ENCODE assay signal across 8 mouse cellular contexts in the genomic region with DNA sequence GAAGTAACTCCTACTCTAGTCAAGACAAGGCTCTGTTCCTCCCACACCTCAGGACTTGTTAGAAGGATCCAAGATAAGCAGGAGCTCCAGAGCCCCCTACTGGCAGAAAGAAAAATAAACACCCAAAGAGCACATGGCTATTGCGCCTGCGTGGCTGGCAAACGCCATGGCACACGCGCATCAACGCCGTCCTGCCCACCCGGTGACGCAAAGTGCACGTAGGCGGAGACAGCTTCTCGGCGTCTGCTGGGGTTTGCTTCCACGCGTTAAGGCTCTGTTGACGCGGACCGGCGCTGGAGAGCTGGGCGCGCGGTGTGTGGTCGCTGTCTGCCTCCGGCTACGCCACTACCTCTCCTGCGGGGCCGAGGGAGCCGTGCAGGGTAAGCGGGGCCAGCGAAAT. TPM values are rescaled to one million over a fixed set of nuclear protein-coding genes. Genes with fewer than 3 reads are reported as not detected.
A peak's percentile ranks its signal among the peaks of the same experiment; 100 is the strongest.
DNase-seq lines count a peak whose midpoint lies in the region; ATAC-seq and TF ChIP-seq lines count a peak whose summit lies in the region.

A gene (plus strand): TSS at position 189 of the 400 bp plus-strand sequence.

- peak within 1 kb of the TSS; percentile 84 for H3K27ac ChIP-seq in embryonic facial prominence, embryonic 14.5 days (replicated peaks; ENCODE audit: low read depth, low read length)
- H3K27ac ChIP-seq in limb, embryonic 14.5 days (replicated peaks; ENCODE audit: low read depth, low read length), result peak within 1 kb of the TSS; percentile 77
- H3K27ac ChIP-seq in midbrain, postnatal 0 days (ENCODE audit: low read depth, low read length), result peak within 1 kb of the TSS; percentile 82

- H3K4me3 ChIP-seq in embryonic facial prominence, embryonic 14.5 days (ENCODE audit: low read depth, low read length), result peak within 1 kb of the TSS; percentile 80
- peak within 1 kb of the TSS; percentile 77 for H3K4me3 ChIP-seq in limb, embryonic 14.5 days (replicated peaks; ENCODE audit: low read length)
- H3K4me3 ChIP-seq in midbrain, postnatal 0 days (ENCODE audit: low read depth, low read length), result peak within 1 kb of the TSS; percentile 71

- peaks cover 10% of the 10 kb centered on the region for H3K4me1 ChIP-seq in embryonic facial prominence, embryonic 14.5 days (ENCODE audit: control insufficient read depth, insufficient read depth, low read length)
- H3K4me1 ChIP-seq in limb, embryonic 14.5 days (ENCODE audit: control insufficient read depth, insufficient read depth, low read length), result peaks cover 8% of the 10 kb centered on the region; the same call in 1 of the 2 replicates
- H3K4me1 ChIP-seq in midbrain, postnatal 0 days (ENCODE audit: insufficient read depth, low read length), result peaks cover 3% of the 10 kb centered on the region; the same call in 1 of the 2 replicates

- no peaks in the 10 kb centered on the region for H3K27me3 ChIP-seq in embryonic facial prominence, embryonic 14.5 days (replicated peaks; ENCODE audit: control insufficient read depth, insufficient read depth, low read length)
- H3K27me3 ChIP-seq in limb, embryonic 14.5 days (ENCODE audit: control insufficient read depth, insufficient read depth, low read length), result no peaks in the 10 kb centered on the region
- H3K27me3 ChIP-seq in midbrain, postnatal 0 days (ENCODE audit: insufficient read depth, low read length), result no peaks in the 10 kb centered on the region

- peaks cover 15% of the 10 kb centered on the region; the same call in 1 of the 2 replicates for H3K36me3 ChIP-seq in embryonic facial prominence, embryonic 14.5 days (ENCODE audit: control insufficient read depth, insufficient read depth, low read length)
- H3K36me3 ChIP-seq in limb, embryonic 14.5 days (ENCODE audit: control insufficient read depth, insufficient read depth, low read length), result peaks cover 10% of the 10 kb centered on the region
- H3K36me3 ChIP-seq in midbrain, postnatal 0 days (ENCODE audit: insufficient read depth, low read length), result peaks cover 19% of the 10 kb centered on the region

- H3K9me3 ChIP-seq in embryonic facial prominence, embryonic 14.5 days (ENCODE audit: control insufficient read depth, low read length), result no peaks in the 10 kb centered on the region
- H3K9me3 ChIP-seq in limb, embryonic 14.5 days (ENCODE audit: control insufficient read depth, low read length), result no peaks in the 10 kb centered on the region
- no peaks in the 10 kb centered on the region for H3K9me3 ChIP-seq in midbrain, postnatal 0 days (ENCODE audit: low read length)

- 0% methylated on average over 14 of the region's 30 CpGs for WGBS in embryonic facial prominence, embryonic 14.5 days
- under 1% methylated on average over 30 of the region's 30 CpGs for WGBS in limb, embryonic 14.5 days
- WGBS in midbrain, postnatal 0 days, result under 1% methylated on average over 29 of the region's 30 CpGs

- H3K4me2 ChIP-seq in embryonic facial prominence, embryonic 14.5 days (ENCODE audit: low read depth, low read length), result peak within 1 kb of the TSS; percentile 96
- H3K4me2 ChIP-seq in limb, embryonic 14.5 days (replicated peaks; ENCODE audit: low read depth, low read length, severe bottlenecking), result peak within 1 kb of the TSS; percentile 93
- H3K4me2 ChIP-seq in midbrain, postnatal 0 days (ENCODE audit: low read depth, low read length, poor library complexity, severe bottlenecking), result peak within 1 kb of the TSS; percentile 86

- TF ChIP-seq POLR2A in limb, embryonic 14.5 days (IDR thresholded peaks at IDR 0.05; ENCODE audit: borderline replicate concordance, extremely low read depth, insufficient read depth, insufficient read length), result peak; percentile 45; the same call in 1 of the 2 replicates

- peak within 1 kb of the TSS; percentile 85 for H3K9ac ChIP-seq in embryonic facial prominence, embryonic 14.5 days (ENCODE audit: low read depth, low read length)
- peak within 1 kb of the TSS; percentile 76 for H3K9ac ChIP-seq in limb, embryonic 14.5 days (ENCODE audit: low read depth, low read length, severe bottlenecking)
- peak within 1 kb of the TSS; percentile 83 for H3K9ac ChIP-seq in midbrain, postnatal 0 days (replicated peaks; ENCODE audit: low read length, poor library complexity, severe bottlenecking)

- peak; percentile 95 for TF ChIP-seq CTCF in midbrain, postnatal 0 days (IDR thresholded peaks at IDR 0.05)

- DNase-seq in 3T3-L1 (ENCODE audit: low read depth, low spot score), result peak; percentile 98
- DNase-seq in adrenal gland, postnatal 4 days (ENCODE audit: low spot score in 2 of 2), result peak; percentile 66 to 84
- DNase-seq in embryonic facial prominence, embryonic 14.5 days (ENCODE audit: low spot score), result peak; percentile 98
- DNase-seq in heart, adult 8-10 months (ENCODE audit: low spot score), result peak; percentile 97
- DNase-seq in kidney, adult 9 months, result peak; percentile 98
- DNase-seq in limb, embryonic 14.5 days (ENCODE audit: low spot score), result peak; percentile 94
- peak; percentile 97 for DNase-seq in midbrain, postnatal 0 days (ENCODE audit: low spot score)
- DNase-seq in spleen, postnatal 14 days (ENCODE audit: low spot score in 2 of 2), result peak; percentile 80 to 84

- peak; percentile 98 for ATAC-seq in embryonic facial prominence, embryonic 14.5 days (ENCODE audit: low read depth)
- ATAC-seq in limb, embryonic 14.5 days (ENCODE audit: low FRiP score, low read depth), result peak; percentile 98
- ATAC-seq in midbrain, postnatal 0 days (ENCODE audit: low FRiP score), result peak; percentile 98

RNA-seq across cellular contexts. Expression of the gene that starts here (rescaled TPM):
- total RNA-seq in adrenal gland, postnatal 4 days (2021), result 10 to 100 TPM; 11.2 to 12.8 TPM
- 27.8 and 31.2 TPM in 2 replicates for polyA plus RNA-seq in embryonic facial prominence, embryonic 14.5 days (2014; fragmentation: Nextera tagmentation; extraction: Ambion mirVana)
- total RNA-seq in heart, adult 8-10 months (2022), result 10 to 100 TPM; 15.1 to 19.9 (median 17.4) TPM
- polyA plus RNA-seq in limb, embryonic 14.5 days (2012; rRNA removed), result 31.3 and 34.1 TPM in 2 replicates
- 22.6 and 23.0 TPM in 2 replicates for polyA plus RNA-seq in limb, embryonic 14.5 days (2014; fragmentation: Nextera tagmentation; extraction: Ambion mirVana)
- total RNA-seq in midbrain, postnatal 0 days (2014; rRNA removed), result 101 and 103 TPM in 2 replicates
- 85.0 and 91.0 TPM in 2 replicates for polyA plus RNA-seq in midbrain, postnatal 0 days (2015; fragmentation: Nextera tagmentation; extraction: Ambion mirVana)

Comparison
In these comparisons a context has a peak if more than half of its experiments do, and no peak if none do; other contexts are left out.
1. Peak in every context shown above with its lines: DNase-seq, ATAC-seq, H3K4me3 ChIP-seq and H3K27ac ChIP-seq.